Mouse (Mus musculus) hindbrain, embryonic 14.5 days (tissue): ENCODE results near the gene Il27. TPM values are rescaled to one million over a fixed set of nuclear protein-coding genes. Genes with fewer than 3 reads are reported as not detected.
A peak's percentile ranks its signal among the peaks of the same experiment; 100 is the strongest.

ENCODE experiments used
- ATAC-seq: fragments of 200-750 bp; cut with Nextera tagmentation; 2 replicates; pipeline ENCODE4 v1.8.0; 2017; ENCODE audit warnings: moderate number of reproducible peaks, mild to moderate bottlenecking, moderate TSS enrichment, moderate library complexity; ENCODE audit not compliant: low FRiP score
- DNase-seq: peaks from one replicate; pipeline ENCODE4 v3.0.0-alpha.2; 2015; ENCODE audit warnings: low spot score
- H3K27ac ChIP-seq: fragments of 300-500 bp; sonication (generic); 2 replicates; pipeline ENCODE4 v1.5.1; 2014; ENCODE audit warnings: mild to moderate bottlenecking, moderate library complexity
- H3K27me3 ChIP-seq: fragments of 300-500 bp; sonication (generic); 2 replicates; pipeline ENCODE4 v1.6.1; 2014; ENCODE audit warnings: mild to moderate bottlenecking, low read length, mixed read lengths; ENCODE audit not compliant: control insufficient read depth, insufficient read depth
- H3K36me3 ChIP-seq: fragments of 300-500 bp; sonication (generic); replicated peaks from 2 replicates; pipeline ENCODE4 v1.6.1; 2014; ENCODE audit not compliant: control insufficient read depth, insufficient read depth
- H3K4me1 ChIP-seq: fragments of 300-500 bp; sonication (generic); replicated peaks from 2 replicates; pipeline ENCODE4 v1.6.1; 2014; ENCODE audit warnings: antibody characterized with exemption, low read length, mixed read lengths; ENCODE audit not compliant: control insufficient read depth, insufficient read depth
- H3K4me2 ChIP-seq: fragments of 300-500 bp; sonication (generic); replicated peaks from 2 replicates; pipeline ENCODE4 v1.6.1; 2014; ENCODE audit warnings: mild to moderate bottlenecking, moderate library complexity
- H3K4me3 ChIP-seq: fragments of 300-500 bp; sonication (generic); replicated peaks from 2 replicates; pipeline ENCODE4 v1.5.1; 2014; ENCODE audit warnings: mild to moderate bottlenecking, low read length
- H3K9ac ChIP-seq: fragments of 300-500 bp; sonication (generic); 2 replicates; pipeline ENCODE4 v1.6.1; 2014
- H3K9me3 ChIP-seq: fragments of 300-500 bp; sonication (generic); 2 replicates; pipeline ENCODE4 v1.6.1; 2016; ENCODE audit warnings: low read length; ENCODE audit not compliant: control insufficient read depth
- WGBS: fragments of 180-500 bp; shearing (Covaris S2); extraction: QIAGEN DNeasy Blood & Tissue Kit; methylation state at CpG from one replicate; pipeline ENCODE4 v1.1.7; 2014; 5-methylcytosine and 5-hydroxymethylcytosine counted together
- polyA plus RNA-seq: library from polyadenylated mRNA; unstranded; fragments of >200 nt; fragmentation: Nextera tagmentation; extraction: Ambion mirVana; gene quantifications from 2 replicates; pipeline ENCODE4 v1.2.1, GENCODE M21; 2014

The Il27 gene
- polyA plus RNA-seq, 1 experiment from 2014 or later, result not detected

GRCm38 (mm10) chr7:126628111-126628510 lies 33.4 kb upstream of the Il27 start:
- 83% methylated on average over 6 of the region's 6 CpGs for WGBS

GRCm38 (mm10) chr7:126625807-126626600 lies 31.3 kb upstream of the Il27 start:
- DNase-seq, result no peak
- H3K27ac ChIP-seq, result no peak overlapping the region
- H3K4me1 ChIP-seq, result no peaks in the 10 kb centered on the region
- WGBS, result 88% methylated on average over 3 of the region's 3 CpGs
- no peaks in the 10 kb centered on the region for H3K9me3 ChIP-seq
- ATAC-seq, result no peak
- H3K9ac ChIP-seq, result no peak overlapping the region
- H3K36me3 ChIP-seq, result no peaks in the 10 kb centered on the region
- H3K27me3 ChIP-seq, result no peaks in the 10 kb centered on the region
- H3K4me3 ChIP-seq, result no peak overlapping the region
- H3K4me2 ChIP-seq, result no peak overlapping the region

More at GRCm38 (mm10) chr7:126628111-126628510, 33.4 kb upstream of the Il27 start:
- Histone ChIP-seq H3K4me2 (no peak overlapping the region), H3K4me3 (no peak overlapping the region), H3K36me3 (no peaks in the 10 kb centered on the region), H3K9ac (no peak overlapping the region), H3K27me3 (no peaks in the 10 kb centered on the region), H3K9me3 (no peaks in the 10 kb centered on the region), H3K4me1 (no peaks in the 10 kb centered on the region), H3K27ac (no peak overlapping the region)
- ATAC-seq, result no peak
- DNase-seq, result no peak

GRCm38 (mm10) chr7:126625369-126625768 lies 30.6 kb upstream of the Il27 start:
- Histone ChIP-seq H3K9ac (no peak overlapping the region), H3K4me2 (no peak overlapping the region), H3K27me3 (no peaks in the 10 kb centered on the region), H3K4me1 (no peaks in the 10 kb centered on the region), H3K27ac (no peak overlapping the region), H3K4me3 (no peak overlapping the region), H3K9me3 (no peaks in the 10 kb centered on the region), H3K36me3 (no peaks in the 10 kb centered on the region)
- 60% methylated on average over 6 of the region's 6 CpGs for WGBS
- DNase-seq, result peak; percentile 29
- no peak for ATAC-seq

- no peak overlapping the region for H3K4me3 ChIP-seq
- H3K9ac ChIP-seq, result no peak overlapping the region
- H3K27ac ChIP-seq, result no peak overlapping the region
- 72% methylated on average over 16 of the region's 16 CpGs for WGBS
- no peaks in the 10 kb centered on the region for H3K36me3 ChIP-seq
- H3K9me3 ChIP-seq, result no peaks in the 10 kb centered on the region
- no peak overlapping the region for H3K4me2 ChIP-seq
- no peak for DNase-seq
- H3K27me3 ChIP-seq, result no peaks in the 10 kb centered on the region
- no peak for ATAC-seq
- no peaks in the 10 kb centered on the region for H3K4me1 ChIP-seq
These were observed 30.0 kb upstream of the Il27 start for GRCm38 (mm10) chr7:126624774-126625173.

GRCm38 (mm10) chr7:126623381-126623780 lies 28.6 kb upstream of the Il27 start:
- Histone ChIP-seq H3K4me3 (no peak overlapping the region), H3K27me3 (no peaks in the 10 kb centered on the region), H3K9me3 (no peaks in the 10 kb centered on the region), H3K9ac (no peak overlapping the region), H3K36me3 (no peaks in the 10 kb centered on the region), H3K4me1 (no peaks in the 10 kb centered on the region), H3K4me2 (no peak overlapping the region), H3K27ac (no peak overlapping the region)
- WGBS, result 95% methylated on average over 1 of the region's 1 CpGs
- DNase-seq (no peak), ATAC-seq (no peak)

GRCm38 (mm10) chr7:126621452-126622359 lies 27.0 kb upstream of the Il27 start:
- H3K27me3 ChIP-seq, result no peaks in the 10 kb centered on the region
- H3K9me3 ChIP-seq, result no peaks in the 10 kb centered on the region
- 82% methylated on average over 9 of the region's 9 CpGs for WGBS
- no peaks in the 10 kb centered on the region for H3K36me3 ChIP-seq
- no peak overlapping the region for H3K27ac ChIP-seq
- H3K4me1 ChIP-seq, result no peaks in the 10 kb centered on the region
- DNase-seq (no peak), ATAC-seq (no peak)
- no peak overlapping the region for H3K4me2 ChIP-seq
- no peak overlapping the region for H3K4me3 ChIP-seq
- H3K9ac ChIP-seq, result no peak overlapping the region

GRCm38 (mm10) chr7:126619559-126620275 lies 25.0 kb upstream of the Il27 start:
- Histone ChIP-seq H3K9ac (no peak overlapping the region), H3K9me3 (no peaks in the 10 kb centered on the region), H3K4me1 (no peaks in the 10 kb centered on the region), H3K4me3 (no peak overlapping the region), H3K4me2 (no peak overlapping the region), H3K36me3 (no peaks in the 10 kb centered on the region), H3K27ac (no peak overlapping the region), H3K27me3 (no peaks in the 10 kb centered on the region)
- 85% methylated on average over 10 of the region's 10 CpGs for WGBS
- no peak for ATAC-seq
- DNase-seq, result no peak

GRCm38 (mm10) chr7:126616707-126617106 lies 22.0 kb upstream of the Il27 start:
- no peak overlapping the region for H3K4me2 ChIP-seq
- ATAC-seq (no peak), DNase-seq (no peak)
- no peaks in the 10 kb centered on the region for H3K36me3 ChIP-seq
- no peaks in the 10 kb centered on the region for H3K9me3 ChIP-seq
- H3K9ac ChIP-seq, result no peak overlapping the region
- no peak overlapping the region for H3K4me3 ChIP-seq
- no peaks in the 10 kb centered on the region for H3K27me3 ChIP-seq
- 75% methylated on average over 3 of the region's 3 CpGs for WGBS
- H3K4me1 ChIP-seq, result no peaks in the 10 kb centered on the region
- H3K27ac ChIP-seq, result no peak overlapping the region

GRCm38 (mm10) chr7:126612736-126613135 lies 18.0 kb upstream of the Il27 start:
- H3K4me2 ChIP-seq, result no peak overlapping the region
- no peak for DNase-seq
- no peak overlapping the region for H3K27ac ChIP-seq
- H3K27me3 ChIP-seq, result no peaks in the 10 kb centered on the region
- no peaks in the 10 kb centered on the region for H3K4me1 ChIP-seq
- no peak overlapping the region for H3K9ac ChIP-seq
- no peak for ATAC-seq
- WGBS, result 83% methylated on average over 3 of the region's 3 CpGs
- no peak overlapping the region for H3K4me3 ChIP-seq
- H3K36me3 ChIP-seq, result no peaks in the 10 kb centered on the region
- H3K9me3 ChIP-seq, result no peaks in the 10 kb centered on the region
